Mouse (Mus musculus) megakaryocyte-erythroid progenitor cell, adult 5-6 weeks (primary cell): ENCODE data around the gene Ccnl1. TPM values are rescaled to one million over a fixed set of nuclear protein-coding genes. Genes with fewer than 3 reads are reported as not detected.

Experiments
- ATAC-seq: replicated peaks from 2 replicates; pipeline ENCODE4 v1.8.0; 2016; ENCODE audit warnings: mild to moderate bottlenecking, inconsistent platforms; ENCODE audit not compliant: severe bottlenecking, poor library complexity, low FRiP score, low TSS enrichment
- total RNA-seq, 2 experiments: library from RNA; stranded (forward) in 1 of 2; stranded (reverse) in 1 of 2; fragments of 200-1000, 215-1000 nt in 1 of 2; fragments of >200 nt in 1 of 2; fragmentation: Nextera tagmentation in 1 of 2; gene quantifications; 2 replicates each; pipeline ENCODE4 v1.2.3; 2014 to 2017

Gene Ccnl1
- total RNA-seq, 2 experiments from 2014 or later, result 170 to 347 TPM

DNA sequence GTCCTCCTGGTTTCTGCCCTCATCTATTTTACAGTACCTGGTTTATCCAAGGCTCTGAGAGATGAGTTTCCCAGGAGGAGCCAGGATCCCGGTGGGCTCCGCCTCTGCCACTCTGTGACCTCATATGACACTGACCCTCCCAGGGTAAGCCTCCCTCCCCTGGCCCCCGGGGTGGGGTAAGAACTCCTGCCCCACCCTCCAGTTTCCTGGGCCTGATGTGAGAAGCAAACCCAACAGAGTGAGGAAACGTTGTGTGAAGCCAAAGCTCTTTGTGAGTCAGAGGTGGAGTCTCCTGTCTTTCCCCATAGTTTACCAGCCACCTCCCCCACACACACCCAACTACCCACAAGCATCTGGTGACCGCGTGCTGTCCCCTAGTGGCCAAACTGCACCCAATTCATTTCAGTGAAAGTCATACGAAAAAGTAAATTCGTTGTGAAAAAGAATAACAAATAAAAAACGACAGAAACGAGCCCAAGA is 28.7 kb downstream of the Ccnl1 start:
- peak; percentile 72 for ATAC-seq

DNA sequence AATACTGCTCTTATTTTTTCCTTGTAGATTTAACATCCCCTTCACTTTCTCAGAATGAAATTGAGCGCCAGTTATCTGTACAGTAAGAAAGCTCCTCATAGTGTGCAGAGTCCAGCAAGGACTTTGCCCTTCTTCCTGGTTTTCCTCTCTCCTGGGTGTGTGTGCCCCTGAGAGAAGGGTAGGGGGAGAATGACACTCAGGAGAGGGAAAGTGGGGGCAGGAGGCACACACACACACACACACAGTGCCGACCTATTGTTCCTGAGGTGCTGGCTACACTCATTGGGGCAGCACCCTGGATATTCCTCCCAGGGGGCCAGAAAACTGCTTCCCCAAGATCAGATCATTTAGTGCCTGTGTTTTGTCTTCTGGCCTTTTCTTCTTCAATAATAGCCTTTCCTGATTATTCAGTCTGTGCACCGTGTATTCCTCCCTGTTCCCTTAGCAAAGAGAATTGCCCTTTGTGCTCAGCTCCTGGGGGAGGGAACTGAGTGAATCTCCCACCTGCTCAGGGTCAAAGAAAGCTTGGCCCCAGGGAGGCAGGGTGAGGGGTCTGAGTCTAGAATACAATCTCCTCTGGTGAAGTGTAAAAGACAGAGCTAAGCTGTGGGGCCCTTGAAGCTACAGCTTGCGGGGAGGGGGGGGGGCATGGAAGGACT is 29.3 kb downstream of the Ccnl1 start:
- ATAC-seq, result no peak

DNA sequence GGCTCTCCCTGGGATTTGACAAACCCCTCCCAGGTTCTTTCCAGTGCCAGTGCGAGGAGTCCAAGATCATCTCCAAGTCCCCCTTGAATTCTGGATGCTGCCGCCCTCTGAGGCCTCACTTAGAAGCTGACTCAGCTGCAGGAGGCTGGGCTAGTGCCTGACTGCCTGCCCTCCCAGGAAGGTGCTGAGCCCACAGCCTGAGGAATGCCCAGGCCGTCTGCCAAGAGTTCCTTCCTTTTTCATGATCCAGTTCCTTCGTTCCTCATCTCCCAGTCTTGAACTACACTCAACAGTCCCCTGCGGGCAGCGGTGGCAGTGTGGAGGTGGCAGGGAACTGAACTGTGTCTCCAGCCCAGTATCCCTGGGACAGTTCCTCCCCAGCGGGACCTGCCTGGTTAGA is 30.4 kb downstream of the Ccnl1 start:
- ATAC-seq, result no peak

DNA sequence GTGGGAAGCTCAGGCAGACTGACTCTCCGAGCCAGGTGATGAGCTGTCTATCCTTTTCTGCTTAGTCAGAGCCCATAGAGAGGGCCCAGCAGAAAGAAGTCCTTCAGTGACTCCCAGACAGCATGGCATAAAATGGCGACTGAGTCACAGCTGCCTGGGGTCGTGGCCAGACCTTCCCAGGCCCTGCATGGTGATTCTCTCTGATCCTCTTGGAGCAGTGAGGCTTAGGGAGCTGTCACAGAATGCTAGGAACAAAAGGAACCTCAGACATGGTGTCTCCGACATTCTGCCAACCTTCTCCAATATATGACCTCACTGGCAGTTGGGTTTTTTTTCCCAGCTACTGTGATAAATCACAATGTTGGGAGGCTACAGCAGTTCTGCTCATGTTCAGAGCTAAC is 30.9 kb downstream of the Ccnl1 start:
- no peak for ATAC-seq

DNA sequence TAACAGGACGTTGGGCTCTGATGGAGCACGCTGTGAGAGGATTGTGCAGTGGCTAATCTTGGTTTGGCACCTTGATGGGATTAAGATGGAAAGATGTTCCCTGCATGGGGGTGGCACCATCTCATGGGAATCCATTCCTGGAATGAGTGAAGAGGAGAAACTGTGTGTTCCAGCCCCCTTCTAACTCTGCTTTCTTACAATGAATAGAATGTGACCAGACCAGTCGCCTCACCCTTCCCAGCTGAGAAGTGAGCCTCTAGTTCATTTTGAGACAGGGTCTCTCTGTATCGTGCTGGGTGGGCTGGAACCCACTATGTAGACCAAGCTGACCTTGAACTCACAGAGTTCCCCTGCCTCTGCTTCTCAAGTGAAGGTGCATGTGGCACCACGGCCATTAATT is 31.6 kb downstream of the Ccnl1 start:
- ATAC-seq, result no peak

DNA sequence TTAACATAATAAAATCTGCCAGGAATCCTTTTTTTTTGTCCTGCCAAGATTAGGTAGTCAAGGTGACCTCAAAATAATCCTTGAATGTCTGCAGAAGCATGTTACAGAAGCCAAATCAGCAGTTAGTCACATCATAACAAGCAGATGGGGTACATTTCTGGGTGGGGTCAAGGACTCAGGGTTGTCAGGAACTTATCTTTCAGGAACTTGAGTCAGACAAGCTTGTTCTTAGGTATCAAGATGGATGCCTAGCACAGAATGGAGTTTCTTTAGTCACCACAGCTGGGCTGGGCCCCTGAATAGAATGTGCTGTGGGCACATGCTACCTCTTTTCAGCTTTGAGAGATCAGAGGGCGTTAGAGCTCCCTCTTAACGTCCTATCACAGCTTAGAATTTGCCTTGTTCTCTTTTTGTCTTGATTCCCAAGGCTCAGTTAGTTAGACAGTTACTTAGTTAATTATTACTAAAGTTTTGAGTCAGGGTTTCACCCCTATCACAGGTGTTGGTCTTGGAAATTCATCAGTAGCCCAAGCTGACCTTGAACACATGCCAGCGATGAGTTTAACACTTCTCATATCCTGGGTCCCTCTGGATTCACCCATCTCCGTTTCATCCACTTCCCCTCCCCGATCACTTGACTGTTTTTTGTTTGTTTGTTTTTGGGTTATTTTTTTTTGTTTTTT is 32.9 kb downstream of the Ccnl1 start:
- peak; percentile 69 for ATAC-seq

DNA sequence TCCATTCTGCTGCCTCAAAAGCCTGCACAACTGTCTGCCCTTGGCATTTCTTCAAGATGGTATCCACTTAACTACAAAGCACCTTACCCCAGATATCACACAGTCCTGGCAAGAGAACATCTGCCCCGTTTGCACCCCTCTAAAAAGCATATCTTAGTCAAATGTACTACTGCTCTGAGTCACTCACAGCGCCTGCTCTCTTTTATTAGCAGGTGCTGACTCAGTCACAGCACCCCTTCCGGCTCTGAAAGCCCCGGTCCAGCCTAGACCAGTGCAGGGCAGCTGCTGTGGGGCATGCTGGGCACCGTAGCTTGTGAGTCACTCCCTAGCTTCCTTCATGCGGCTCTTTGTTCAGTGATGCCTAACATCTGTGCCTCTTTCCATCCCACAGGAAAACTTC is 35.6 kb downstream of the Ccnl1 start:
- ATAC-seq, result no peak

DNA sequence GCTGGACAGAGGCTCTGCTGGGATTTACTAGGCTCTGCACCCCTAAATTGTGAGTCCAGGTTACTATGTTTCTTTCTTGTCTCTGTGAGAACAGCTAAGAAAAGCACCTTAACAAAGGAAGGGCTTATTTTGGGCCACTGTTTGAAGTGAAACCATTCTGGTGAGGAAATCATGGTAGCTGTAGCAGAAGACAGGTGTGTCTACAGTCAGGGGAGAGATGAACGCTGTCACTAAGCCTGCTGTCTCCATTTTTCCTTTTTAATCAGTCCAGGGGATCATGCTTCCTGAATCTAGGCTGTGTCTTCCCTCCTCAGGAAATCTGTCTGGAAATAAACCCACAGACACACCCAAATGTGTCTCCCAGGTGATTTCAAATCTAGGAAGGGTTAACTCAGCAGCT is 36.4 kb downstream of the Ccnl1 start:
- no peak for ATAC-seq

DNA sequence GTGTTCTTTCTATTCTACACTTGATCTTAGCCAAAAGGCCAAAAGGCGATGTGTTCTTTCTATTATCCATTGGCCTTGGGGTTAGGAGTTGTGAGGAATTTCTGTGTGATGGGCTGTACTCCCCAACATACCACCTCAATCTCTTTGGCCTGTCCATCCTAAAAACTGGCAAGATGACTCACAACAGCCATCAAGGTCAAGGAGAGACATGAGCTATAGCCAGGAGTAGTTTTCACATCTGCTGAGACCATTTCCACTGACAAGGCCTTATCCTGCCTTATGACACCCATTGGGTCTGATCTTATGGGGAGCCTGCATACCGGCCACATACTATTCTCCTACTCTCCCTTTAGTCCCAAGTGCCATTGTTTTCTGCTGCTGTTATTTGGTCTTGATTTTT is 39.0 kb downstream of the Ccnl1 start:
- ATAC-seq, result no peak

DNA sequence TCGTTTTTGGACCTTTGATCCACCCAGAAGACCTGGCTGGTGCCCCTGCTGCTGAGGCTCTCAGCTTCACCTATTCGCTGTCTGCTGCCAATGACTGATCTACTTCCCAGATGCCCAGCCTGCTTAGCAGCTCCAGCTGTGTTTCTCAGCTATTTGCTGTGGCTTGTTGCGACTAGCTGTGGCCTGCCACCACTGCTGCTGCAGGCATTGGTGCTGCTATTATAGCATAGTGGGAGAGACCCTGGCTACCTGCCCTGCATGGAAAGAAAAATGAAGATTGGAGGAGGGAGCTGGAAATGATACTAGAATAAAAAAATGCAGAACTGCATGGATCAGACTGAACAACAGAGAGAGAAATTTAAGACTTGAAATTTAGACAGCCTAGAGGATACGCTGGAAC is 45.1 kb downstream of the Ccnl1 start:
- ATAC-seq, result no peak

DNA sequence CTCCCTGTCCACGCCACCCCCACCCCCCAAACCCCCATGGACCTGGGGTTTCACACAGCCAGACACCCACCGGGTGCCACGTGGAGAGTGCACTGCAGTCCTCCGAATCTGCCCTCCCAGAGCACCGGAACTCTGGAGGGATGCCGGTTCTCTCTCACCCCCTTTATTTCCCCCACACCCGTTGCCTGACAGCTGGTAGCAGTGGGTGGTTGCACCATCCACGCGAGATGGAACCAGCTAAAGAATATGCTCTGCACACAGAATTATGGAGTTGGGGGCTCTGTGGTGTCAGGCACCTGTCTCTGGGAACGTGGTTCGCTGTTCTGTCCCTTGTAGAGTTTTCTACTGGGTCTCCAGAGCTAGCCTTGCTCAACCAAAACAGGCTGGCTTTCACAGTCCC is 45.8 kb downstream of the Ccnl1 start:
- no peak for ATAC-seq

DNA sequence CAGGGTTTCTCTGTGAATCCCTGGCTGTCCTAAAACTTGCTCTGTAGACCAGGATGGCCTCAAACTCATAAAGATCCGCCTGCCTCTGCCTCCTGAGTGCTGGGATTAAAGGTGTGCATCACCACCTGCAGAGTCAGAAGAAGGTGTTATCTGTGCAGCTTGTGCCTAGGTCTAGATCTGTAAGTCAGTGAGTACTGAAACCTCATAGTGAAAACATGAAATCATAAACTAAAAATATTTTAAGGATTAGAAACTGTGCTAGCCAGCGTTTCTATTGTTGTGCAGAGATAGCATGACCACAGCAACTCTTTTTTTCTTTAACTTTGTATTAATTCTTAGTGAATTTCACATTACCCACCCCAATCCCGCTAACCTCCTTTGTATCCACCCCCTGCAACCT is 46.8 kb downstream of the Ccnl1 start:
- no peak for ATAC-seq

DNA sequence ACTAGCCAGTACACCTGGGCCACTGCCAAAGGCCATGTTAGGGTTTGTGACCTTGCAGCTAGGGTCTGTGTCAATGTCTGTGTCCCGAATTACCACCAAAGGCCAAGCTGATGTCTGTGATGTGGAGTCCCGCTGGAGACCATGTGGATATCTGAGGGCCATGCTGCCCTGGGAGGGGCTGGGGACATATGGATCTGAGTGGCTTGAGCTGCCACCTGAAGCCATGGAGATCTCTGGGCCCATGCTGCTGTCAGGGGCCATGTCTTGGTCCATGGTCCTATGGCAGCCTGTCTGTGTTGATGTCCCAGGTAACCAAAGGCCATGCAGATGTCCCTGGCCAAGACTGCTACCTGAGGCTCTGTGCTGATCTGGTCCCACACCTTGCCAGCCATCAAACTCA is 48.6 kb downstream of the Ccnl1 start:
- no peak for ATAC-seq

DNA sequence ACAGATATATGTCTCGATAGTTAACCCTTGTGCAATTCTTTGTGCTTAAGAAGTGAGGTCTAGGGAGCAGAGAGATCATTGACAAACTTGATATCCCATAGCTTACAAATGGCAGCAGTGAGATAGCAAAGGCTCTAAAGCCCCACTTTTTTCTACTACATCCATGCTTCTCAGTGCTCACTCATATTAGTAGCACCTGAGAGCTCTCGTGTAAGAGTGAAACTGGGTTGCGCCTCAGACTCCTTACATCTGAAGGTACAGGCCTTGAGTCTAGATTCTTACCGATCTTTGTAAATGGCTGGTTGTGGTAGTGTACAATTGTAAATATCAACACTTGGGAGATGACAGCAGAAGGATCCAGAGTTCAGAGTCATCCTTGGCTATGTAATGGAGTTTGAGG is 50.5 kb downstream of the Ccnl1 start:
- no peak for ATAC-seq

DNA sequence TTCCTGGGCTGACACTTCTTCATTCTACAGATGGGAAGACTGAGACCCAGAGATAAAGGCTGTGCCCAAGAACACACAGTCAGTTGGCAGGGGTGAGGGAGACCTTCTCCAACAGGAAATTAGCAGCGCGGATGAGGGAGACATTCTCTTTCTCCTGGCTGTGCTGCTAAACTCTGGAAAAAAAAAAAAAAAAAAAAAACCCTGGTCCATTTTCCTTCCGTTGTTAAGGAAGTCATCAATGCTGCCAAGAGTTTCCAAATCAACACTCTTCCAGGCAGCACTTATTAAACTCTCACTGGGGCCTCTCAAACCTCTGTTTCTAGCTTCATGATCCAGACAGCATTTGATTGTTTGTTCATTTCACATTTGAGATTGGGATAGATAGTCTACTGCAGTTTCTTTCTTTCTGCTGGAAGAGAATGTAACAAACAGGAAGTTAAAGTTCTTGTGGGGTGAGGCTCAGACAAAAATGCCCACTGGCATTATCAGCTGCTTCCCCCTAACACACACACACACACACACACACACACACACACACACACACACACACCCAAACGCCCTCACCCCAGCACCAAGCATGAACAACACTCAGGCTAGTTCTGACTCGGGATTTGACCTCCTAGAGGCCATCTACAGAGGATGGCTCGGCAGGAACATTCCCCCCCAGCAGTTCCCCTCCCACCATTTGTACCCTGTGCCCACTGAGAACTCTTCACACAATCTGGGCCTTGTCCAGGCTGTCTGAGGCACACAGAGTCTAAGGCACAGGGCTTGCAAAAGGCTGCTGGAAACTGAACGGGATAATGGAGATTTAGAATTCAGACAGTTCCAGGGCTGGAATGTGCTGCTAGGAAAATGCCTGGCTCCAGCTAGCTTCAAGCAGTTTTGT is 52.5 kb downstream of the Ccnl1 start:
- no peak for ATAC-seq

DNA sequence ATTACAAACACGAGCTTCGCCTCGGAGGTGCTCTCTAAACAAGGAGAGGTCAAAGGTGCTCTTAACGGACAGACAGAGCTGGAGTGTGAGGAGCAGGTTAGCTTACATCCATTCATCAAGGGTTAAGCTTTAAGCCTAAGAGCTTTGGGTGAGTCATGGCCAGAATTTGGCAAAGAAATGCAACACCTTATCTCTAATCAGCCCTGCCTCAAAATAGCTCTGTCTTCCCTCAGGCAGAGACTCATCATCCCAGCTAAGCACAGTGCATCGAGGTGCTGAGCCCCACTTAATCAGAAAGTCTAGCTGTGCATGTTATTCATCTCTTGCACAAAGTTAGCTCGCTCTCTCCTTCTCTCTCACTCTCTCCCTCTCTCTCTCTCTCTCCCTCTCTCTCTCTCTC is 53.3 kb downstream of the Ccnl1 start:
- ATAC-seq, result 0 out of 2 replicates have a peak, but pooled peaks have one; percentile 55

DNA sequence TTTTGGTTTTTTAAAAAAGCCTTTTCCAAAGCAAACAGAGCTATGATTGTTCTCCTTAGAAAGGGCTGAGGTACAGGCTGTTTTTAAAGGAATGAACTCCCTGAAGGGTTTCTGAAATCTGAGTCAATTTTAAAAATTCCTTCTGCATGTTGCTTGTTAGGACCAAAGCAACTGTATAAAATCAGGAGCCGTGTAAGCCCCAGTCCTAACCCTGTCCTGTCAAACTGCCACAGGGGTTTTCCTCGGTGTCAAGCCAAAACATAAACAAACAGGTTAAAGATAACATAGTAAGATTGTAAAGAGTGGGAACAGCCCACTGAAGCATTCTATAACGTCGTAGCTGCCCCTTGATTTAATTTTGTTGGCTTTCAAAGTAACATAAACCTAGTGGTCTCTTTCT is 53.9 kb downstream of the Ccnl1 start:
- no peak for ATAC-seq

DNA sequence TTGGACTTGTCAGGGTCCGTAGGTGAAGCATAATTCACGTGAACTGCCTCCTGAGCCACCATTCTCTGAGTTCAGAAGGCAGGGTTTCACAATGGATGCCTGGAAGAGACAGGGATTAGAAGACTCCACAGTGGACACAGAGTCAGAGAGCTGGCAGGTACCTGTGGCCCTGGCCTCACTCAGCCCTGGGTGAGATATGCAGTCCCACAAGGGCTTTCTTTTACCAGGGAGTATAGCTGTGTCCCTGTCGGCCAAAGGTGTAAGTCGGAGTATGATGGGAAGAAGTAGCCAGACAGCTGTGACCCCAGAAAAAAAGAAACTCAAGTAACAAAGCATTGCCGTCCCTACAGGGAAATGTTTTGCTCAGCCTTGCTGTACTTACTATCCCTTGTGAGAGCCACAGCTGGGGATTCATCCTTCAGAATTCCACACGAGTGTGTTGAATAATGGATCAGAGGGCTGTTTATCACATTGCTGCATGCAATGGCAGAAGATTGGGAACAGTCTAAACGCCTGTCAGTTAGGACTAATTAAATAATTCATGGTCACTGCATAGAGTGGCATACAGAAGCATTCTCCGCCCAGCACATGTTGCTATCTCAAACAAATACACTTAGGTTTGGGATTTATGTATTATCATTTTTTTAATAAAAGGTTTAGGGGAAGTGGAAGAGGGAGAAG is 59.3 kb downstream of the Ccnl1 start:
- ATAC-seq, result no peak

DNA sequence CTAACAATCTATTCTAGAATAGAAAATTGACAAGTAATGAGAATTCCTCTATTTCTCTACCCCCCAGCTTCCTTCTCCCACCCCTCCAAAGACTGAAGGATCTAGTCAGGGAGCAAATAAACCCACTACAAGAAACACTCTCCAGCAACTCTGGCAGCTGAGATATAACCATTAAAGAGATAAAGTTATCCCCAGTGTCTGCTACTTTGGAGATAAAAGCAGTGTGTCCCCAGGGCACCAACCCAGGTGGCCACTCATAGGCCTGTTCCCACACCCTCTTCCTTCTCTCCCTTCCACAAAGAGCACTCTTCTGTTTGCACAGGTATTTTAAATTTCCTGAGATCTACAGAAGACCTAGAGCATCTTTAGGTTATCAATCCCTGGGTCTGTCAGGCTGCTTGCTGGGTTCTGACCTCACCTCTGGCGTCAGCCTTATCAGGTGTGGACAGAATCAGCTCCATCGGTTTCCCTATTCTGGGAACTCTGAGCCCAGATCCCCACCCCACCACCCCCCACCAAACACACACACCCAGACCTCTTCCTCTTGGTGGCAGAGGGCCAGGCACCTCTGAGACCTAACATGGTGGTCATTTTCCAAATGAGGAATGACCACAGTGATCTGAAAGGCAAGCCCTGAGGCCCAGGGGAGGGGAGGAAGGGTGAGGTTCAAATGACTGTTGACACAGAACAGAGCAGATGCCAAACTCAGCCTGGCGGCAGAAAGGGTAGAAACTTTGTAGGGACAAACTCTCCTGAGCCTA is 60.6 kb downstream of the Ccnl1 start:
- peak; percentile 44; the same call in 1 of the 2 replicates for ATAC-seq
